Mouse (Mus musculus): ENCODE data around the gene Gnb5.

Gene Gnb5

DNA sequence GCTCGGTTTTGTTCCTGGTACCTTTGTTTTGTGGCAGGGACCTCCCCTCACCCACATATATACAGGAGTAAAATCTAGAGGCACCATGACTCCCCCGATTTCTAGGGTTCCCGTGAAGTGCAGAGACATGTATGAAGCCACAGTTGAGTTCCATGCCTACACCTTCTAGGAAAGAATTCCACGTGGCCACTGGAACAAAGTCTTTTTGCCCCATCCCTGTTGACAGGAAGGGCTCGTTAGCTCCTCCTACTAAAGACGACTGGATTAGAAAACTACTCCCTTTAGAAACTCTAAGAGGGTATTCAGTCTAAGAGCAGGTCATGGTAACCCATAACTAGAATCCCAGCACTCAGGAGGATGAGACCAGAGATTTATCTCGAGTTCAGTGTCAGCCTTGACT lies 1.8 kb upstream of the Gnb5 start:
- DNase-seq (ENCODE audit: low spot score) = no peak

DNA sequence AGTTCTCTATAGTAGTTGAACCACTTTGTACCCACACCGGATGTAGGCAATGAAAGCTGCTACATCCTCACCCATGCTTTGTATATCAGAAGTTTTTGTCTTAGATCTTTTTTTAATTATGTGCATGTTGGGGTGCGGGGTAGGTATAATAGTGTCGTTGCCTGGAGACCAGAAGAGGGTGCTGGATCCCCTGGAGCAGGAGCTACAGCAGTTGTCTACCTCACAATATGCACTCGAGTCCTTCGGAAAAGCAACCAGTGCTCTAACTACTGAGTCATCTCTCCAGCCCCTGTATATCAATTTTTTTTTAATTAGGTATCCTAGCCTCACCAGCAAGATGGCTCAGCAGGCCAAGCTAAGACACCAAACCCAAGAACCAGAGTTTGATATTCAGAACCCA lies 927 bp downstream of the Gnb5 start:
- DNase-seq (ENCODE audit: low spot score) = no peak

DNA sequence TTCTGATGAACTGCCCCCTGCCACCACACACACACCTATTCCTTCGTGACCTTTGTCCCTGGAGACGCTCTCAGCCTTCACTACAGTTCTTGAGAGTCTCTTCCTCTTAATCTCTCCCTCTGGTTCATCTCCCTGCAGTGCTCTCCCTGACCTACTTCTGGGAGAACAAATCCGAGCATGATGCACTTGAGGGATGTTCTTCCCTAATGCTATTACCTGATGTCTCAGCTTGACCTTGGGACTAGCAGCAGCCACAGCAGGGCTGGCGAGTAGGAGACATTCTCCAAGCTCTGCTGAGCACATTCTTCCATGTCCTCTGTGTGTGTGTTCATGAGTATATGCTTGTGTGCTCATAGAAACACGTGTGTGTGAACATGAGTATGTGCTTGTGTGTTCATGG lies 2.5 kb downstream of the Gnb5 start:
- no peak for DNase-seq (ENCODE audit: low spot score)

DNA sequence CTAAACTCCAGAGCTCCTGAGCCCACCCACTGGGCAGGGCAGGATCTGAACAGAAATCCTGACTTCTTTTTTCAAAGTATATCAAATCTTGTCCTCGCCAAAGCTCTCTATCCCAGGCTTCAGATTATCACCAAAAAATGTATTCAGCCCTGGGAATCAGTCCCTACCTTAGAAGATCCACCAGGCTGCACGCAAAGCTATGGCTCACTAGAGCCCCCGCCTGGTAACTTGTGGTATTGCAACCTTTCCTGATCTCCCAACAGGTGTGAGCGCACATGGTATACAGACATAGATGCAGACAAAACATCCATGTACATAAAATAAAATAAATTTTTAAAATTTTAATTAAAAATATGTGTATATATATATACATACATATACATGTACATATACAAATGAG lies 5.9 kb downstream of the Gnb5 start:
- peak; percentile 78 for DNase-seq (ENCODE audit: low spot score)

DNA sequence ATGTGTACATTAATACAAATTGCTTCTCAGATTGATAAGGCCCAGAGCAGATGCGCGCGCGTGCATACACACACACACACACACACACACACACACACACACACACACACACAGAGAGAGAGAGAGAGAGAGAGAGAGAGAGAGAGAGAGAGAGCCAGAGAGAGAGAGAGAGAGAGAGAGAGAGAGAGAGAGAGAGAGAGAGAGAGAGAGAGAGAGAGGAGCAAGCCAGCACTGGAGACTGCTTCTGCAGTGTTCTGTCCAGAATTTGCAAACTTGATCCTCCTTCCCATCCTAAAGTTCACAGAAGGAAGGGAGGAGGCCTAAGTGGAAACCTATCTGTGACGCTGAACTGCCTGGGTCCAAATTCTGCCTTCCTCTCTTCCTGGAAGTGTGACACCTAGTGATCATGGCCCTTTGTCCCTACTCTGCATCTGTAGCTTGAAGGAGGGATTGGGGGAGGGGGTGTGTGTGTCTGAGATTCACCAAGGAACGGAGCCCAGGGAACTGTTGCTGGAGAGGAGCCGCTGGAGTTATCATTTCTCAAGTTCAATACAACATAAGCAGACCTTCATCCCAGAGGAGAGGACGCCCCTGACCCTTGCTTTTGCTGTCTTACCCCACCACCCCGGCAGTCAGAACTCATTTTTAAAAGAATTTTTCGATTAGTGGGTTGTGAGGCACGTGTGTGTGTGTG lies 7.2 kb downstream of the Gnb5 start:
- DNase-seq (ENCODE audit: low spot score) = peak; percentile 60

DNA sequence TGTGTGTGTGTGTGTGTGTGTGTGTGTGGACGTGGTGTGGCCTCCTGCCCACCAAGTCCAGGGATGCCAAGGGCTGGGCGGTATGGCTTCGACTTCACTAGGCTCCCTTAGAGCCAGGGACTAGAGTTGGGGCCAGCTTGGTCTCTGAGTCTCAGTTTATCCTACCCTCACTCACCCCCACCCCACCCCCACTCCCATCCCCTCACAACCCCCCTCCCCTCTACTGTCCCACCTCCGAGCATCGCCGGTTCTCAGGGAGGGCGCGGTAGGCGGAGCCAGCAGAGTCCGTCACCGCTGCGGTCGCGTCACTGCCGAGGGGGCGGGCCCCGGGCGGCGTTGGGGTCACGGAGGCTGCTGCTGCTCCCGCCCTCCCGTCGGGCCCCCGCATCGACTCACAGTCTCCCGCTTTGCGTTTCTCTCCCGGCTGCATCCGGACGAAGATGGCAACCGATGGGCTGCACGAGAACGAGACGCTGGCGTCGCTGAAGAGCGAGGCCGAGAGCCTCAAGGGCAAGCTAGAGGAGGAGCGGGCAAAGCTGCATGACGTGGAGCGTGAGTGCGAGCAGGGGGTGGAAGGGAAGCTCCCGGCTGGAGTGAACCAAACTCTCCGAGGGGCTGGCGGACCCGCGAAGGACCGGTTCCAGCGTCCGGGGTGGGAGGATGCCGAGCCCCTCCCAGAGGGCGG lies 7.9 kb downstream of the Gnb5 start:
- DNase-seq (ENCODE audit: low spot score) = peak; percentile 47

DNA sequence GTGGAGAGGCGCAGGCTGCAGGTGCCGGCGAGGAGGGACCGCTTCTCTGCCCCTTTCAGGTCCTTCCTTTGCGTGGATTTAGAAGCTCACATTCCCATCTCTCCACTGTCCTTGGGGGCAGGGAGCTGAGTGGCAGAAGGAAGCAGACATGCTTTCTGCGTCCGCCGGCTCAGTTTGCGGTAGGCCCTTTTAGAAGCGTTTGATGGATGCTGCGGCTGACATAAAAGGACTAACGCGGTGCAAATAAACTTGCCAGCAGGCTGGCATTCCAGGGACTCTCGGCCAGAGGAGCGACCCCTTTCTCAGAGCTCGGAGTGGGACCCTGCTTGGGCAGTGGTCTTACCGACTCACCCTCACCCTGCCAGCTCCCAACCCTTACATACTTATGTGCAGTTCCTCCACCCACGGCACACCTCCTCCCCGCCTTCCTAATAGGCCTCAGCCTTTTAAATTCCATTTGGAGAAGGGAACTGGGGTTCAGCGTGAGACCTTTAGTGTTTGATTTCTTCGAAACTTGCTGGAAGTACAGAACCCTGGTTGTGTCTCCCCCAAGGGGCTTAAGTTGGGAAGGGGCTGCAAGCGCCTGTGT lies 8.5 kb downstream of the Gnb5 start:
- DNase-seq (ENCODE audit: low spot score) = peak; percentile 20

DNA sequence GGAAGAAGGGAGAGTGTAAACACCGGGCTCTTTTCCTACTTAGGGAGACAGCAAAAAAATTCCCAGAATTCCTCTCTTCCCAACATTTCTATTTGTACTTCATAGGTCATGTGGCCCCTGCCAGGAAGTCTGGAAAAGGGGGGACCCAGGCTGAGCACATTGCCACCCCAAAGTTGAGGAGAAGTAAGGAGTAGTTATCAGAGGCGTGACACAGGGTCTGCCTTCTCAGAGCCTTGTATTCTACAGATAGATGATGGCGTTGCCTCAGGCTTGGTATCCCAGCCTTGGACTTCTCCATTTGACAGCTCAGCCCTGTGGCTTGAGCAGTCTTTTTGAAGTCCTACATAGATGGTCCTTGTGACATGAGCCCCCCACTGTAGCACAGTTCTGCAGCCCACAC lies 9.2 kb downstream of the Gnb5 start:
- no peak for DNase-seq (ENCODE audit: low spot score)

DNA sequence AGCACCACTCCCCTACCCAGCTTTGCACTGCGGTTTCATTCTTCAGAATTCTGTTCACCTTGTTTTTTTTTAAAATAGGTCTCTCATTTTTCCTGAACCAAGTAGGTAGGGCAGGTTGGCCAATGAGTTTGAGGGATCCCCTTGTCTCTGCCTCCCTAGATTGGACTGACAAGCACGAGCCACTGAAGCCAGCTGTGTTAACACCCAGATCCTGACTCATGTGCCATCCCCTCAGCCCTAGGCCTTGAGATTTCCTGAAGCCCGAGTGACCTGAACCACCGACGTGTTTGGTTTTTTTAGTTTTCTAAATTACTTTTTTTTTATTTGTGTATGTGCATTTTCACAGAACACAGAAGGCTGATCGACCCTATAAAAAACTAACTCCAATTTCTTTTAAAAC lies 10.7 kb downstream of the Gnb5 start:
- no peak for DNase-seq (ENCODE audit: low spot score)

DNA sequence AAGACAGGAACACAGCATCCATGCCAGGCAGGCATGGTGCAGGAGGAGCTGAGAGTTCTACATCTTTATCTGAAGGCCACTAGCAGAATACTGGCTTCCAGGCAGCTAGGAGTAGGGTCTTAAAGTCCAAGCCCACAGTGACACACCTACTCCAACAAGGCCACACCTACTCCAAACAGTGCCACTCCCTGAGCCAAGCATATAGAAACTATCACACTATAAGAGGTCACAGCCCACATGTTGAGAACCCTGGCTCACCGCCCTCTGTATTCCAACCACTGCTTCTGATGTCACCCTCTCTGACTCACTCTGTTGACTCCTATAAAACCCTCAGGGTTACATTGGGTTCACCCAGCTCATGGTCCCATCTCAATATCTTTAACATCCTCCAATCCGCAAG lies 12.1 kb downstream of the Gnb5 start:
- DNase-seq (ENCODE audit: low spot score) = no peak

DNA sequence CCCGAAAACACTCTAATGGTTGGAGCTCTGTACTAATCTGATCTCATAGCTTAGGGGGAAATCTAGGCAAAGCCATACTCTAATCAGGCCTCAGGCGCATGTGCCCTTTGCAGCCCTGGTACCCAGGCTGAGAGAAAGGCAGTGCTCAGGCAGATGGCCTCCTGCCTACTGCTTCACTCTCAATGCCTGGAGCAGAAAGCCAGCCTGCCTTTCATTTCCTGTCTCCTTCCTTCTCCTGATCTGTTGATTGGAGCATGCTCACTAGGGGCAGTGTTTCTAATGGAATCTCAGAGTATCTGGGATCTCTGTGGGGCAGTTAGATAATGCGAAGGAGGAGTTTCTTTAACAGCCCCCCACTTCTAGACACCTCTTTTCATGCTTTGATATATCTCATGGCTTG lies 13.3 kb downstream of the Gnb5 start:
- no peak for DNase-seq (ENCODE audit: low spot score)

DNA sequence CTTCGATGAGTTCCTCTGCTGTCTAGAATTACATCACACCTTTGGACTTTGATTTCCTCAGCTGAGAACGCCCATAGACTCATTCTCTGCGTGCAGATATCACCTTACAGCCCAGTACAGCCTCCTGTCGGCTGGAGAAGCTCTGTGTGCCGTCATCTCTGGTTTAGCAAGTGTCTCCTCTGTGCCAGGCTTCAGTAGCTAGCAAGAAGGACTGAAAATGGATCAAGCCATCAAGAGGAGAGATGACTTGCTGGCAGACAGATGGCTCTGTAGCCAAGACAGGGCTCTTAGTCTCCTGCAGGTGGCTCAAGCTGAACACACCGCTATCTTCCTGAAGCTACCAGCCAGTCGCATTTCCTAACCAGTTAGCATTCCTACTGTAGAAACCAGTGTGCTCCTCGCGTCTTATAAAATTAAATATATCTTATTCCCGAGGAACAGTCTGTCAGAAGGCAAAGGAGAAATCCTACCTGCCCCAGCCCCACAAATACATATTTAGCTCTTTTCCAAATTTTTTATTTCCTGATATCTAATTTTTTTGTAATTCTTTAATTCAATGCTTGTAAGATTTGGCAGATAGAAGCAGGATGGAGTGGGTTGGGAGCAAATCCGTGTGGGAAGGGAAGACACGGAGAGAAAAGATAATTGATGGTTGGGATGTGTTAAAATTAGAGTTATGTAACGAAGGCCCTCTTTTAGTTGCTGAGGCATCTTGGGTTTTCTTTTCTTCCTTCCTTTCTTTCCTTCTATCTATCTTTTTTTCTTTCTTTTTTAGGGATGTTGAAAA lies 16.2 kb downstream of the Gnb5 start:
- no peak for DNase-seq (ENCODE audit: low spot score)

DNA sequence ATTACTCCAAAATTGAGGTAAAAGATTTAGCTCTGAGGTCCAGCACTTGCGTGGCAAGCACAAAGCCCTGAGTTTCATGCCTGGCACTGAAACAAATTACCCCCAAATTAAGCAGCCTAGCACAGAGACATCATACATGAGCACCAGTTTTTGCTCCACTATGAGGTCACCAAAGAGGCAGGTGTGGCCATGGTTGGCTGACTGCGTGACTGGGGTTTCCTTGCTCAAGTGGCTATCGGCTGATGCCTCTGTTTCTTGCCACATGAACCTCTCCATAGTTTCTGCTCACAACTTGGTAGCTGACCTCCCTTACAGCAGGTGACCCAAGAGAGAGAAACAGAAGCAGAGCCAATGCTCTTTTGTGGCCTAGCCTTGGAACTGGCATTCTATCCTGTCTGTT lies 22.0 kb downstream of the Gnb5 start:
- no peak for DNase-seq (ENCODE audit: low spot score)

DNA sequence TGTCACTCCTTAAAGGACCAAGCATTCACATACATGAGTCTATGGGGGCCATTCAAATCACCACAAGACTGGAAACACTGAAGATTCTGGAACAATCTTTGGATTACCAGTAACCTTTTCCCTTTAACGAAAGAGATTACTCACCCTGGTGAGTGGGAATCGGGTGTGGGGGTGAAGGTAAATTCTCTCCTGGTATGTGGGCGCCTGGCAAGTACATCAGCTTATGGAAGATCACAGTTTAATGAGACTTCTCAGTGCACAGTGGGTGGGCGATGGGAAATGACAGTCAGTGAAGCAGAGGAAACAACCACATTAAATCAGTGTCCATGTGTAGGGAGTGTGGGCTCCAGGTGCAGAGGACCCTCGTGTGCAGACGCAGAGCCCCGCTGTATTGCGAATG lies 24.7 kb downstream of the Gnb5 start:
- no peak for DNase-seq (ENCODE audit: low spot score)

DNA sequence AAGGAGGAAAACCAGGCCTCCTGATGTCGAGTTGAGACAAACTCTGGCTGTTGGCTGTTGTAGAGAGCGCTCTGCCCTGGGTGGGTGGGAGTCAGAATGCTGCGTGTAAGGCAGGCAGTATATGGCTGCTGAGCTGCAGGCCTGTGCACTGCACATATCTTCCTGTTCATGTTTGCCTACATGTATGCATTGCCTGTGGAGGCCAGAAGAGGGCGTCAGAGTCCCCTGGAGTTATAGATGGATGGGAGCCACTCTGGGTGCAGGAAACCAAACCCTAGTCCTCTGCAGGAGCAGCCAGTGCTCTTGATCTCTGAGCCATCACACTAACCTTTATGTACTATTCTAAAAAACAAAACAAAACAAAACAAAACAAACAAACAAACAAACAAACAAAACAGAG lies 28.4 kb downstream of the Gnb5 start:
- no peak for DNase-seq (ENCODE audit: low spot score)

DNA sequence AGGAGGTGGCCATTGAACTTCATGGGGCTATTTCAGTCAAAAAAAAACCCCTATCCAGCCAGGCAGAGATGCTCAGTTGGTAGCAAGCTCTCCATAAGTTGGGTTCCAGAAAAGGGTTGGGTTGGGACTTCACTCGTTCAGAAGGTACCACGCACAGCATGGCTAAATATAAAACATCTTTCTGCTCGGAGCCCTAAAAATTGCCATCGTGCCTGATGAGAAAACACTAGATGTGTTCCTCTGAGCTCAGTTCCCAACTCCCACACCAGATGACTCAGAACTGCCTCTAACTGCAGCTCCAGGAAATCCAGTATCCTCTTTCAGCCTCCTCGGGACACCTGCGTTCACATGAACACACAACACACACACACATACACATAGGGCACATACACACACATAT lies 31.9 kb downstream of the Gnb5 start:
- DNase-seq (ENCODE audit: low spot score) = no peak

DNA sequence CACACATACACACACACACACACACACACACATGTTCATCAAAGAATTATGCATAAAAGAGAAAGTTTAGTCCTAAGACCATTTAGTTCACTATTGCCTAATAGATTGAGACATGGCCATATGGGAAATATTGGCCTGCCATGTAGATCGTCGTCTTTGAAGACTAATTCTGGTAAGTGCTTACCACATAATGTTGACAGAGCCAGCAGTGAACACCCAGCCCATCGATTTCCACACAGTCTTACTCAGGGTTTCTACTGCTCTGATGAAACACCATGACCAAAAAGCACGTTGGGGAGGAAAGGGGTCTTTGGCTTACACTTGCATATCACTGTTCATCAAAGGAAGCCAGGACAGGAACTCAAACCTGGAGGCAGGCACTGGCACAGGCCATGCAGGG lies 36.3 kb downstream of the Gnb5 start:
- DNase-seq (ENCODE audit: low spot score) = peak; percentile 77

DNA sequence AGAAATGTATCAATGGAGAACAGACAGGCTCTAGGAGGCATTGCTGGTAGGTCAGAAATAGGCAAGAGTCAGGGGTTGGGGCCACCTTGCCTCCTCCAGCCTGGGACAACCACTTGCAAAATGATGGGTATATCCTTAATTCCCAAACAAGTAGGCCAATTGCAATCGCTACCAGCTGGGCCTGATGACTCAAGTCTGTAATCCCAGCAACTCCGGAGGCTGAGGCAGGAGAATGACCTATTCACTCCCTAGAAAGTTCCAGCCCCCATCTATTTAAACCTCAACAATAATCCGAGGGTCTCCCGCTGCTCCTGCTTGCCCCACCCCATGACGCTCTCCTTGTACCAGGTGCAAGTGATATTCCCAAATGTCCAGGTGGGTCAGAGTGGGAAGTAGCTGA lies 41.4 kb downstream of the Gnb5 start, which contains the start of gene Bcl2l10:
Gene Bcl2l10, plus strand, starts transcription at position 301 of the 400 bp plus-strand sequence.
- no peak for DNase-seq (ENCODE audit: low spot score)

DNA sequence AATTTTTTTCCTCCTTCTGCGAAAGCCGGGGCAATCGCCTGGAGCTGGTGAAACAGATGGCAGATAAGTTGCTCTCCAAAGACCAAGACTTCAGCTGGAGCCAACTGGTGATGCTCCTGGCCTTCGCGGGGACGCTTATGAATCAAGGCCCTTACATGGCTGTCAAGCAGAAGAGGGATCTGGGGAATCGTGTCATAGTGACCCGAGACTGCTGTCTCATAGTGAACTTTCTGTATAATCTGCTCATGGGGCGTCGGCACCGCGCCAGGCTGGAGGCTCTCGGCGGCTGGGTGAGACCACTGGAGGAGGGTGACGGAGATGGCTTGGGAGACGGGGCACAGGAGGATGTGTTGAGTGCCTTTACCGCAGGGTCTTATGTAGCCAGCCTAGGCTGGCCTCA lies 42.0 kb downstream of the Gnb5 start:
- DNase-seq (ENCODE audit: low spot score) = peak; percentile 59

DNA sequence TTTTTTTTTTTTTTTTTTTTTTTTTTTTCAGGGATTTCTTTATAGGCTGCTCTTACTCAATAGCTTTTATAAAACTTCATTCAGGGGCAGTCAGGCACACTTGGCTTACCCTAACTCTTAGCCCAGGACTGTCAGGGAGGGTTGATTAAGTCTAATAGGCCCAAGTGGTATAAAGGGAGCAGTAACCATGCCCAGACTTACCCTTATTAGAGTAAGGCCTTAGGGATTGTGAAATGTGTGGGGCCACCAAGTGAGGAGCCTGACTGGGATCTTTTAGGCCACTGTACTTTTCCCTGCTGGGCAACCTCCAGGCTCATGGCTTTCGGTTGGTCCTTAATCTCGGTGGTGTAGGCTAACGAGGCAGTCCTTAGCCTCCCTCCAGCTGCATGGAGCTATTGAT lies 42.6 kb downstream of the Gnb5 start:
- DNase-seq (ENCODE audit: low spot score) = peak; percentile 96

DNA sequence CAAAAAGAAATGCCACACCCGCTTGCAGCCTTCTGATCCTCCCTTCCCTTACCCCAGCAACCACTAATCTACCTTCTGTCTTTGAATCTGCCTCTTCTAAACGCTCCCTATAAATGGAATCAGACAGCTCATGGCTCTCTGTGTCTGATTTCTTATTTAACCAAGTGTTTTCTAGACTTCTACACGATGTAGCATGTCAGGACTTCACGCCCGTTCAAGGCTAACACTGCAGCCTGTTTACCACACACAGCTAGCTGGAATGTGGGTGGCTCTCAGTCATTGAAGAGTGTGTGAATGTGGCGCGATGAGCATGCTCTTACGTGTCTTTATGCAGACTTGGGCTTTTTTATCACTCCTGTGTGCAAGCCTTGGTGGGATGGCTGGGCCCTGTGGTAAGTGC lies 47.0 kb downstream of the Gnb5 start:
- DNase-seq (ENCODE audit: low spot score) = no peak

DNA sequence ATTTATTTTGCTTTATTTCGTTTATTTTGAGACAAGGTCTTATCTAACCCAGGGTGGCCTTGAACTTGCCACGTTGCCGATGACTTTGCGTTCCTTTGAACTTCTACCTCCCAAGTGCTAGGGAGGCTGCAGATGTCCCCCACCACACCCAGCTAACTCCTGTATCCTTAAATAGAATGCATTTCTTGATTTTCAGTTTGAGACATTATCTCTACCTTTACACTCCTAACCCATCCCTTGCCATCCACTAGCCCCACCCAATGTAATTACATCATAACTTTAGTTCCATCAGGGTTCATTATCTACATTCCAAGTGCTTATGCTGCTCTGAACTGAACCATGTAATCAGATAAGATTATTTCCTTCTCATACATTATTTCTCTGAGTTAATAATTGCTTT lies 49.7 kb downstream of the Gnb5 start:
- no peak for DNase-seq (ENCODE audit: low spot score)

Measured in adipocyte (in vitro differentiated cells).